Mouse (Mus musculus): ENCODE results near the gene Ctnna2.
A peak's percentile ranks its signal among the peaks of the same experiment; 100 is the strongest.

The Ctnna2 gene

DNA sequence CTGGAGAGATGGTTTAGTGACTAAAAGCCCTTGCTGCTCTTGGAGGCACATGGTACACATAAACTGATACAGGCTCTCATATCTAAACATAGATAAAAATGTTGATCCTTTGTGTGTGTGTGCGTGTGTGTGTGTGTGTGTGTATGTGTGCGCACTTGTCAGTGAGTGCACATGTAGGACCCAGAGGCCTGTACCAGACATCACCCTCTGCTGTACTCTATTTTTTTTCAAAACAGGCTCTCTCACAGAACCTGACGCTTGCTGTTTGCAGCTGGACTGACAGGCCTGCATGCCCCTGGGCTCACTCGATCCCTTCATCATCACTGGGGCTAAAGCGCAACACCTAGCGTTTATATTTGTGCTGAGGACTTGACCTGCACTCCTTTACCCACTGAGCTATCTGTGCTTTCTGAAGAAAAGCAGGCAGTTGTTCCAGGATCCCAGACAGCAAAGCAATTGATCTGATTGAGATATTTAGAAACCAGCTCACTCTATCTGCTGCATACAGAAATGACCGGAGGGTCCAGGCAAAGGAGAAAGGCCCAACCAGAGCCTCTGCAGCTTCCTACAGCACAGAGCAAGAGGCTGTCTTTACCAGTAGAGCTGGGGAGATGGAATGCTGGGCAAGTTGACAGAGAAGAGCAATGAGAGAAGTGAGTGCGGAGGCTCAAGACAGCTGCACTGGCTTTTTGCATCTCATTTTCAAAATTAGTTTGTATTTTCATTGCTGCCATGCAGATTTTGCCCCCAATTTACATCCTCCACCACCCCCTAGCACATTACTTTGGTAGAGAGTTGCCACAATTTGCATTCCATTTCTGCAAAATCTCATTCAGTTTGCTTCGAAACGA is 870.2 kb downstream of the Ctnna2 start:
- DNase-seq: no peak

GRCm38 (mm10) chr6:77101047-77101446 is 878.5 kb downstream of the Ctnna2 start:
- no peak for DNase-seq

DNA sequence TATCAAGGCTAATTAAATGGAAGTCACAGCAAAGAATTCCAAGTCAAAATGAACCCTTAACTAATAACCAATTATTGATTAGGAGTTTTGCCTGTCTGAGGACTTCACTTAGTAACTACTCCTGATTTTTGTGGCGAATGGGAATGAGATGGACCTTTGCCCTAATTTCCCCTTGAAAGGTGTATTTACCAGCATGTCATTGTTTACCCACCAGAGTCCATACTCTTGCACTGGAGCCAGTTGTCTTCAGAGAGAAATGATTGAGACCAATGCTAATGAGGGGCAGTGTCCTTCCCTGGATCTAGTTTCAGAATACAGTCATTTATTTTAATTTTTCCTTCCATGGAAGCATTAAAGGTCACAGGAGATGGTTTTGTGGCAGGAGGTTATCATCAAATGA is 881.0 kb downstream of the Ctnna2 start:
- DNase-seq: no peak

DNA sequence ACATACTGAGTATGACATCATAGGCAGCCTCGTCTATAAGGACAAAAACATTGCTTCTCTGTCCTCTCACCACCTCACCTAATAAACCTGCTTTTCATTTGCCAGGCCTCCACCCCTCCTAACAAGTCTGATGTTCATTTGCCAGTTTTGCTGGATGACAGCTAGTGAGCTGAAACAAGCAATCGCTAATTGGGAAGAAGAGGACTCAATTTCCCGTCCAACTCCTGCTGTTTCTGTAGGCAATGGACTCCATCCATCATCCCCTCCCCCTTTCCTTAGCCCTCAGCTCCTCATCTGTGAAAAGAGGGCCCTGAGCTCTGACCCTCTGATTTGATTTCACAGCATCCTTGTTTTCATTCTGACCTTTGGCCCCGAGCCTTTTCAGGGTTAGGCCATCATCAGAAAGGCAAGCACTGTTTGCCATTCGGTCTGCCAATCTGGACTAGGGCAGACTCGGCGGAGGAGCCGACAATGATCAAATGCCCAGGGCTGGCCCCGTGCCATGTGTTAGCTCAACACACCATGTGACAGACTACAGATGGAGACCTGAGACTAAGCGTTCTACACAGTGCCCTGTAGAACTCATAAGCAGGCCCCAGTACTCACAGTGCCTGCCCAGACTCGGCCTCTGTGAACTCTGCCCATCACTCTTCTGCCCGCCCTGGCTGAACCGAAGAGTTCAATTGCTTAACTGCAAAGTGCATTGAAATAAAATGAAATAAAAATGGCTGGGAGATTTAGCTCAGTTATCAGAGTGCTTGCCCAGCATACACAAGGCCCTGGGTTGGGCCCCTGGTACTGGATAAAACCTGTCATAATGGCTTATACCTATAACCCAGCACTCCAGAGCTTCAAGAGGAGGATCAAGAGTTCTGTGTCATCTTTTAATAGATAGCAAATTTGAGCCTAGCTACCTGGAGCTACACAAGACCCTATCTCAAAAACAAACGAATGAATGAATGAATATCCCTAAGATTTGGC is 903.8 kb downstream of the Ctnna2 start:
- DNase-seq: peak; percentile 94 to 97

DNA sequence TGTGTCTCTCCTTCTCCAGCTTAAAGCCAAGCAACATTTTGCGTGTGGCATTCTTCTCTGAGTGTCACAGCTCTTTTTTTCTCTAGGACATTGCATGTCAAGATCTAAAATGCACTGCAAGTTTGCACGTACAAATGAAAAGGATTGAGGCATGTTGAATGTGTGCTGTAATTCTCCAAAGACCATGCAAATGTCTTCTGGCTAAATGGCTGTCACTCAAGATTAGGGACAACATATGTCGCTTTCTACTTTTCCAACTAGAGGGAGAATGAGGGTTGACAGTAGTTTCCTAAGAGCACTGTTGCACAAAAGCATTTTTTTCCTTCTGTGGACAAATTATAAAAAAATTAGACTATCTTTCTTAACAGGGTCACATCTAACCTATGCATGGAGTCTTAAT is 909.9 kb downstream of the Ctnna2 start:
- DNase-seq: no peak

GRCm38 (mm10) chr6:77050690-77051089 is 928.8 kb downstream of the Ctnna2 start:
- no peak for DNase-seq

DNA sequence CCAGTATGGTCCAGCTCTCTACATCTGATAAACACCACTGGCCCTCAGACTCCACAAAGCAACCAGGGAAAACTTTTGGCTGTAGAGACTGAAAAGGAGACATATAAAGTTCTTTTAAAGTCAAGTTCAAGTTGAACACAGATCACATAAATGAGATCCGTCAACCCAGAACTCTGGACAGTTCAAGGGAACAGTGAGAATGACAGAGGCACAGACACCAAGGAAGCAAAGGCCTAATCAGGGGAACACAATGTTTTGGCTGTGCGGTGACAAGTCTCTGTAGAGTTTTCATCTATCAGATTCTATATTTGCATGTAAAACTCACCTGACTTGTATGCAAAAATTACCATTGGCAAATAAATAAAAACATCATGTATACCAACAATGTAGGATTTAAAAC is 929.3 kb downstream of the Ctnna2 start:
- no peak for DNase-seq

DNA sequence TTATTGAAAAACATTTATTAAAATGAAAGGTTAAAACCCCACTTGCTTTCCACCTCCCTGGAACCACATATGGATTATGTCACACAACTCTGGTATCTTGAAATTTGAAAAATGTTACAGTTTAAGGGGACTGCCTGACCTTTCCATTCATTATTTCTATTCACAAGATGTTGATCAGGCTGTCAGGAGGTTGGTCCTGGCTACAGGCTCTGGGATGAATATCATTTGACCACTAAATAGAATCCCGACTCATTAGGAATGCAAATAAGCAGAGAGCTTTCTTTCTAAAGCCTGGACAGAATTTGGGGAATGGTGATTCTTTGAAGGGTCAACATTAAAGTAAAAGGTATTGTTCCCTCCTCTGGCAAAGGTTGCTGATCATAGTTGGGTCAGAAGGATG is 931.9 kb downstream of the Ctnna2 start:
- no peak for DNase-seq

DNA sequence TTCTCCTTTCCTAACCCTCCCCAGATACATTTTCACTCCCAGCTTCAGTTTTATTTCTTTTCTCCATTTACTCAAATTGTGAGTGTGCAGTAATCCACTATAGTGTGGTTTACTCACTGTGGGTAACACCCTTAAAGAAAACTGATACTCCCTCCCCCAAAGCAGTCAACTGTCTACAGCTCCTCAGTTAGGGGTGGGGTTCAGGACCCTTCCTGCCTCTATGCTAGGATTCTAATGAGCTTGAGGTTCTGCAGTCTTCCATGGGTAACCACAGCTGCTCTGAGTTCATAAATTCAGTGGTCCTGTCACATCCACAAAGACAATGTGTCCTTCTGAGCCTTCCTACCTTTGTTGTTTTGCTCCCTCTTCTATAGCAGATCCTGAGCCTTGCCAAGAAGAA is 954.4 kb downstream of the Ctnna2 start:
- no peak for DNase-seq

GRCm38 (mm10) chr6:77013194-77013593 is 966.3 kb downstream of the Ctnna2 start:
- peak; percentile 18 to 33 for DNase-seq

DNA sequence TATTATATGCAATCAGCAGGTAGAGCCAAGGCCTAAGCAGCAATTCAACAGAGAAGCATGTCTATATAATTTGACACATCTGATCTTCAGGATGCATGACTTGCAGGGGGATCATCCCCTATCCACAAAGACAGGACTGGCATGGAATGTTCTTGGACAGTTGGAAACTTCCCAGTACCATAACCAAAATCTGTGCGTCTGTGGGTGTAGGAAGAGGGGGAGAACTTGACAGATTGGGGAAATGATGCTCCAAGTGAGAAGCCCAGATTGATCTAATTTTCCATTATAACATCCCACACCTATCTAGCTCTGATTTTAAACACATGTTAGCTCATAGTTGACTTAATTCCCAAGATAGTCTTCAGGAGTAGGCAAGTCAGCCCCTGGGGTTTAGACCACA is 968.5 kb downstream of the Ctnna2 start:
- DNase-seq: no peak

- no peak for DNase-seq
Observed at GRCm38 (mm10) chr6:76992128-76992527, 987.4 kb downstream of the Ctnna2 start.

GRCm38 (mm10) chr6:76984773-76985172 is 994.7 kb downstream of the Ctnna2 start:
- DNase-seq: no peak

GRCm38 (mm10) chr6:76981651-76982050 is 997.8 kb downstream of the Ctnna2 start:
- no peak for DNase-seq

DNA sequence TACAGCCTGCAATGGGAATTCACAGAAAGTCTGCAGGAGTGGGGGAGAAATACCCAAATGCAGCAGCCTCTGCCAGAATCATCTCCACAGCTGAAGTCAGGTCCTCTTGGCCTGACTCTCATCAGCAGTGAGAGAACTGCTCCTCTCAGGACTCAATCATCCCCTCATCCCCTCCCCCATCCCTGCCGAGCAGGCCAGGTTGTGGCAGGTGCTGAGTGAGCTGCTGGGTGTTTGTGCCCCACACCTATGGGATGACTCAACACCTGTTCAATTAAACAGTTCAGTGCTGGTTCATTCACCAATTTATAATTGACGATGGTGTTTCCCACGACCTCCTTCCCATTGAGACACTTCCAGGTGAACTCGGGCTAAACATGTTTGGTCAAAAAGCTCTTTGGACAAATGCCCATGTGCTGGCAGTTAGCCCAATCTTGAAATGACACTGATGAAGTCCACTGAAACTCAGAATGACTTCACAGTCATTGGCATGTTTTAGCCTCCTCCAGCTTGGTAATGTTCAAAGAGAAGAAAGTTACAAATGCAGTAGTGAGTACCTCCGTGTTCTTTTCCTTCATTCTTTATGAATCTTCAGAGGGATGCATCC is 1000.1 kb downstream of the Ctnna2 start:
- peak in 1 of 2 experiments; percentile 49 for DNase-seq

GRCm38 (mm10) chr6:76977817-76978216 is 1001.7 kb downstream of the Ctnna2 start:
- peak; percentile 87 to 89 for DNase-seq

GRCm38 (mm10) chr6:76974297-76974696 is 1005.2 kb downstream of the Ctnna2 start:
- DNase-seq: no peak

- DNase-seq: peak; percentile 36 to 63
Observed at GRCm38 (mm10) chr6:76964998-76965432, 1014.5 kb downstream of the Ctnna2 start.

- DNase-seq: no peak
Observed at GRCm38 (mm10) chr6:76908086-76908485, 1071.4 kb downstream of the Ctnna2 start.

GRCm38 (mm10) chr6:76897156-76897555 is 1082.3 kb downstream of the Ctnna2 start:
- no peak for DNase-seq
